Mouse (Mus musculus) forebrain, postnatal 0 days (tissue): ENCODE results near the gene Mroh8. TPM values are rescaled to one million over a fixed set of nuclear protein-coding genes. Genes with fewer than 3 reads are reported as not detected.

Experiments used
- ATAC-seq: fragments of 200-750 bp; cut with Nextera tagmentation; 2 replicates; pipeline ENCODE4 v1.8.0; 2017; ENCODE audit warnings: mild to moderate bottlenecking, moderate library complexity
- DNase-seq: peaks from one replicate; pipeline ENCODE4 v3.0.0-alpha.2; 2015
- H3K27ac ChIP-seq: fragments of 300-500 bp; sonication (generic); 2 replicates; pipeline ENCODE4 v1.5.1; 2014; ENCODE audit warnings: low read depth, mild to moderate bottlenecking, antibody characterized with exemption, low read length, moderate library complexity, mixed read lengths
- H3K27me3 ChIP-seq: fragments of 300-500 bp; sonication (generic); 2 replicates; pipeline ENCODE4 v1.6.1; 2014; ENCODE audit warnings: mild to moderate bottlenecking, low read length, mixed read lengths; ENCODE audit not compliant: insufficient read depth
- H3K36me3 ChIP-seq: fragments of 300-500 bp; sonication (generic); 2 replicates; pipeline ENCODE4 v1.6.1; 2014; ENCODE audit warnings: mild to moderate bottlenecking, moderate library complexity; ENCODE audit not compliant: insufficient read depth
- H3K4me1 ChIP-seq: fragments of 300-500 bp; sonication (generic); 2 replicates; pipeline ENCODE4 v1.6.1; 2014; ENCODE audit warnings: antibody characterized with exemption; ENCODE audit not compliant: insufficient read depth
- H3K4me2 ChIP-seq: fragments of 300-500 bp; sonication (generic); 2 replicates; pipeline ENCODE4 v1.6.1; 2014; ENCODE audit warnings: low read depth, mild to moderate bottlenecking, moderate library complexity
- H3K4me3 ChIP-seq: fragments of 300-500 bp; sonication (generic); 2 replicates; pipeline ENCODE4 v1.5.1; 2014; ENCODE audit warnings: low read depth, low read length, mixed read lengths
- H3K9ac ChIP-seq: fragments of 300-500 bp; sonication (generic); 2 replicates; pipeline ENCODE4 v1.6.1; 2014; ENCODE audit warnings: mild to moderate bottlenecking
- H3K9me3 ChIP-seq: fragments of 300-500 bp; sonication (generic); 2 replicates; pipeline ENCODE4 v1.6.1; 2016; ENCODE audit warnings: low read length
- CTCF ChIP-seq: sonication (generic); IDR thresholded peaks from 2 replicates; pipeline ENCODE4 v1.5.1; 2016; ENCODE audit warnings: antibody characterized with exemption, control low read depth, low read depth
- WGBS: fragments of 180-500 bp; shearing (Covaris S2); extraction: QIAGEN DNeasy Blood & Tissue Kit; methylation state at CpG from one replicate; pipeline ENCODE4 v1.1.7; 2014; 5-methylcytosine and 5-hydroxymethylcytosine counted together
- polyA plus RNA-seq: library from polyadenylated mRNA; unstranded; fragments of >200 nt; fragmentation: Nextera tagmentation; extraction: Ambion mirVana; gene quantifications from 2 replicates; pipeline ENCODE4 v1.2.1, GENCODE M21; 2015
- total RNA-seq: library from RNA; depleted of rRNA; stranded (reverse); fragments of >200 nt; gene quantifications from 2 replicates; pipeline ENCODE4 v1.2.3, GENCODE M21; 2014; rRNA removed

Mroh8 gene
- total RNA-seq, result 0.38 and 1.2 TPM in 2 replicates
- 0.23 and 0.65 TPM in 2 replicates for polyA plus RNA-seq

DNA sequence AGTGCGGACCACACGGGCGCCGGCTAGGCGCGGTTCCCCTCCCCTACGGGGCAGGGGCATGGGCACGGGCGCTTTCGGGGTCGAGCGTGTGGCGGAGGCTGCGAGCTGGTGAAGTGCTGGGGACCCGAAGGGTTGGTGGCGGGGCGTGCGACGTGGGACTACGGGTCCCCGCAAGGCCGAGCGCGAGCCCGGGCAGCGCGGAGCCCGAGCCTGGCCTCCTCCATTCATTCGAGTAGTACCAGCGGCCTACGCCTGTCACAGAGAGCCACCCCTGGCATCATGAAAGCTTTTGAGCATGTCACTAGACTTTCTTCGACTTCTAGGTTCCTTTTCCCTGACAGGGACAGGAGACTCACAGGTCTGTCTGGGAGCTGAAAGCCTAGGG is at the start of gene Mroh8:
Mroh8 (minus strand) TSS at position 134 of the 385 bp plus-strand sequence.
- 0% methylated on average over 25 of the region's 32 CpGs for WGBS
- ATAC-seq (peak; percentile 66), DNase-seq (no peak)

DNA sequence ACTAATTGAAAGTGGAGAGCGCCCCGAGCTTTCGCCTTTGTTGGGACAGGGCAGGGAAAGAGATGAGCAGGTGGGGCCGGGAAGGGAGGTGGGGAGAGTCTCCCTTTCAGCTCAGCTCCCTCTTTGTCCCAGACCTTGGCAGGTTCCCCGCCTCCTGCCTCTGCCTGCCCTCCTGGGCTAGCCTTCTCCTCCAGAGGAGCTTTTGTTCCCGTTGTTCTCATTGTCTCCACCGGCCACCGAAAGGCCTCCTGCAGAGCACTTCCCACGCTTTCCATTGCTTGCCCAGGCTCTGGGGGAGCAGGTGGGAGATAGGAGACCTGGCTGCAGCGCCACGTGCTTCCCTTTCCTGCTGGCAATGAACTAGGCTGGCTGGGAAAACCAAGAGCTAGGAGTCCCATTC is 49.2 kb upstream of the Mroh8 start:
- 12% methylated on average over 11 of the region's 11 CpGs for WGBS
- Histone ChIP-seq H3K27me3 (no peaks in the 10 kb centered on the region), H3K4me3 (no peak overlapping the region), H3K4me2 (no peak overlapping the region), H3K36me3 (peaks cover 27% of the 10 kb centered on the region), H3K27ac (no peak overlapping the region), H3K4me1 (no peaks in the 10 kb centered on the region), H3K9me3 (no peaks in the 10 kb centered on the region), H3K9ac (no peak overlapping the region)
- TF ChIP-seq CTCF, result no peak
- ATAC-seq (no peak), DNase-seq (no peak)

More for the DNA sequence above, at the start of gene Mroh8:
- Histone ChIP-seq H3K36me3 (peaks cover 6% of the 10 kb centered on the region; the same call in 1 of the 2 replicates), H3K9me3 (no peaks in the 10 kb centered on the region), H3K27ac (peak within 1 kb of the TSS; percentile 96), H3K27me3 (no peaks in the 10 kb centered on the region), H3K4me1 (peaks cover 9% of the 10 kb centered on the region; the same call in 1 of the 2 replicates), H3K4me2 (peak within 1 kb of the TSS; percentile 76), H3K9ac (peak within 1 kb of the TSS; percentile 77), H3K4me3 (peak within 1 kb of the TSS; percentile 88)
- TF ChIP-seq CTCF, result no peak

DNA sequence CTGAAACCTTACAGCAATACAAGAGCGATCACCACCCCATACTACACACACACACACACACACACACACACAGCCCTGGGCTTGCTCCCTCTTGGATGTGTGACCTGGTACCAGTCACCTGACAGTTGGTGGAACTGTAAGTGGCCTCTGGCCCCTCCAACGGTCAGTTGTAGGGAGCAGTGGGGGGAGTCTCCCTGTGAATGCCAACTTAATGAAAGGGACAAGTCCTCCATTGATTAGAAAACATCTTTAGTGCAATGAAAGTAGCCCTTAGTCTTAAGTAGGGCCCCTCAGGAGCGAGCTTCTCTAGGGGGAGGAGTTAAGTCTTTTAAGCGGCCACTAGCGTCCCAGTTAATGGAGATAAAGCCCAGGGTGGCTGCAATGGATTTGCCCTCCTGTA is 48.8 kb upstream of the Mroh8 start:
- H3K9ac ChIP-seq, result no peak overlapping the region
- H3K9me3 ChIP-seq, result no peaks in the 10 kb centered on the region
- ATAC-seq (no peak), DNase-seq (no peak)
- H3K4me1 ChIP-seq, result no peaks in the 10 kb centered on the region
- no peak overlapping the region for H3K4me2 ChIP-seq
- no peaks in the 10 kb centered on the region for H3K27me3 ChIP-seq
- no peak for TF ChIP-seq CTCF
- peaks cover 31% of the 10 kb centered on the region for H3K36me3 ChIP-seq
- no peak overlapping the region for H3K27ac ChIP-seq
- no peak overlapping the region for H3K4me3 ChIP-seq
- WGBS, result 13% methylated on average over 5 of the region's 5 CpGs

DNA sequence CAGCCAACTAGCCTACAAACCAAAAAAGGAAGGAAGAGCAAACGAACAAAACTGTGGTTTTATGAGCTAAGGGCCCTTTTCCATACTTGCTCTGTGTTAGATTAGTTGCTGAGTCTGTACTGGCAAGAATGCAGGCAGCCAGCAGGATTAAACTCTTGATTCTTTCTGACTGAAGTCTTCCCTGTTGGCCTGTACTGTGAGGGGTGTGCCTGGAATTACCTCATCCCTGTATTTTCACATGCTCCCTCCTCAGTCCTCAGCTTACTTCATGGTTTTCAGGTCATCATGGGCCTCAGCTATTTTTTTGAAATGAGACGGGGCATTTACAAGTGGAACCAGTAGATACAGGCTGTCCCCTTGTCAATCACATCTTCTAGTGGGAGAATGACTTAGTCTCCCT is 45.9 kb upstream of the Mroh8 start:
- no peaks in the 10 kb centered on the region for H3K9me3 ChIP-seq
- no peak overlapping the region for H3K9ac ChIP-seq
- WGBS, result 56% methylated on average over 2 of the region's 2 CpGs
- H3K4me1 ChIP-seq, result no peaks in the 10 kb centered on the region
- no peak for DNase-seq
- H3K36me3 ChIP-seq, result peaks cover 56% of the 10 kb centered on the region
- H3K4me2 ChIP-seq, result no peak overlapping the region
- no peaks in the 10 kb centered on the region for H3K27me3 ChIP-seq
- H3K27ac ChIP-seq, result no peak overlapping the region
- no peak for TF ChIP-seq CTCF
- no peak for ATAC-seq
- no peak overlapping the region for H3K4me3 ChIP-seq

DNA sequence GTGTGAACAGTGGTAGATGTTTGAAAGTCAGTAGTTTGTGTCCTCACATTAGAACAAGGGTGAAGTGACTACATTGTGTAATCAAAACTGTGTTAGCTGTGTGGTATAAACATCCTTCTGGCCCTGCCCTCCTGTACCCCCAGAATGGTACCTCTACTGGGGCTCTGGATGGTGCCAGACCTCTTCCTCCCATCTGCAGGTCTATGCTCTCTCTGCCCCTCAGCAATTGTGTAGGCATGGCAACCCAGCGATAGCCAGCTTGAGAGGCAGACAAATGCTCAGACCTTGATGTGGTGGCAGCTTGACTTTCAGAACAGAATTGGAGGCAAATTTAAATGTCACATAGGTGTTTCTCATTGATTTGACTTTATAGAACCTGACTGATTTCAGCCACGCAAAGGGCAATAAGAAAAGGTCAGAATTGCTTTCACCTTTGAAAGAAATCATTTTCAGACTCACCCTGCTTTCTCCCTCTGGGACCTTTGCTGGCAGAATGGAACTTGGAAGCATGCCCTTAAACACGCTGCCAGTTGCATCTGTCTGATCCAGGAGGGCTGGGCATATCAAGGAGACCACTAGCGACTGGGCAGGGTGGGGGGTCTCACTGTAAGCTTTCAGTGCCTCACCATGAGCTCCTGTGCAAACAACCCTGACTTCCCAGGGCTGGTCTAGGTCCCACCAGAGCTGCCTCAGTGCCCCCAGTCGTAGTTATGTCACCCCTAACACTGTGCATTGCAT is 42.8 kb upstream of the Mroh8 start:
- TF ChIP-seq CTCF, result no peak
- WGBS, result 53% methylated on average over 5 of the region's 5 CpGs

DNA sequence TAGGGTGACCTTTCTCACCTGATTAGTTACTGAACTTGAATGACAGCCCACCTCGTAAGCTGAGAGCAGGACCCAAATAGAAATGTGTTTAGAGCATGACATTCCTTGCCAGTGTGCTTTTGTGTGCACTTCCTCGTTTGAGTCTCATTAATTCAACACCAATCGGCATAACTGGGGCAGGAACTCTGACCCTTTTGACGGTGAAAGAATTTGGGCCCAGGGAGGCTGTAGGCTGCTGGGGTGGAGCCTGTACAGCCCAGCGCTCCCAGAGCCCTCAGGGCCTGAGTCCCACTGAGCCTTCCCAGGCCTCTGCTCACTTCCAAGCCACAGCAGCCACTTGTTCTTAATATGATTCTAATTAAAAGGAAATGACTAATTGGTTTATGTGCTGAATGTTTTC is 41.5 kb upstream of the Mroh8 start:
- no peak for ATAC-seq
- 24% methylated on average over 5 of the region's 5 CpGs for WGBS
- H3K9ac ChIP-seq, result no peak overlapping the region
- no peaks in the 10 kb centered on the region for H3K27me3 ChIP-seq
- H3K4me1 ChIP-seq, result no peaks in the 10 kb centered on the region
- H3K4me3 ChIP-seq, result no peak overlapping the region
- H3K36me3 ChIP-seq, result peaks cover 71% of the 10 kb centered on the region
- DNase-seq, result no peak
- H3K27ac ChIP-seq, result no peak overlapping the region
- TF ChIP-seq CTCF, result no peak
- no peaks in the 10 kb centered on the region for H3K9me3 ChIP-seq
- no peak overlapping the region for H3K4me2 ChIP-seq

More for the DNA sequence above, 42.8 kb upstream of the Mroh8 start:
- no peak overlapping the region for H3K27ac ChIP-seq
- peaks cover 72% of the 10 kb centered on the region for H3K36me3 ChIP-seq
- no peak overlapping the region for H3K9ac ChIP-seq
- H3K4me2 ChIP-seq, result no peak overlapping the region
- H3K4me1 ChIP-seq, result no peaks in the 10 kb centered on the region
- no peaks in the 10 kb centered on the region for H3K27me3 ChIP-seq
- no peak overlapping the region for H3K4me3 ChIP-seq
- DNase-seq (no peak), ATAC-seq (0 out of 2 replicates have a peak, but pooled peaks have one; percentile 35)
- H3K9me3 ChIP-seq, result no peaks in the 10 kb centered on the region

DNA sequence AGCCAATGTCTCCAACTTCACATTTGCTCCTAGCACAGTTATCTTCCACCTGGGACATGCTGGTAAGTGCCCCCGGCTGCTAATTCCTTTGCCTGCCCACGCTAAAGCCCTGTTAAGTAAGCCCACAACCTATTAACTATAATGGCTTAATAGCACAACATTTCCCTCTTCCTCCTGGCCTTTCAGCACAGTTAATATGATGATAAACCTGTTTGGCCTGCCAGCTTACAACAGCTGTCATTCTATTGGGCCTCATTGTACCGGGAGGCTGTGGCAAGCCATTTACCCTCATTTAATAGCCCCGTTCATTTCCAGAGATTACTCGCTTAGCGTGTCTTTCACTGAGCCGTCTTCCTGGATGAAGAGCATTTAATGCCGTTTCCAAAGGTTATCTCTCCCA is 40.8 kb upstream of the Mroh8 start:
- Histone ChIP-seq H3K36me3 (peaks cover 72% of the 10 kb centered on the region), H3K9me3 (no peaks in the 10 kb centered on the region), H3K9ac (no peak overlapping the region), H3K4me2 (no peak overlapping the region), H3K4me1 (no peaks in the 10 kb centered on the region), H3K4me3 (no peak overlapping the region), H3K27ac (no peak overlapping the region), H3K27me3 (no peaks in the 10 kb centered on the region)
- 49% methylated on average over 8 of the region's 8 CpGs for WGBS
- no peak for ATAC-seq
- DNase-seq, result no peak
- TF ChIP-seq CTCF, result no peak
